Mouse (Mus musculus) CH12.LX (cell line): ENCODE results near the gene Pamr1. TPM values are rescaled to one million over a fixed set of nuclear protein-coding genes. Genes with fewer than 3 reads are reported as not detected.

Experiments
- DNase-seq: peaks from one replicate; pipeline ENCODE4 v3.0.0-alpha.2; 2013; ENCODE audit errors: extremely low read depth
- H3K27ac ChIP-seq: 2 replicates; pipeline ENCODE4 v1.5.1; 2012; ENCODE audit warnings: low read depth, mild to moderate bottlenecking, control low read depth, moderate library complexity; ENCODE audit not compliant: insufficient read depth
- H3K27me3 ChIP-seq: replicated peaks from 2 replicates; pipeline ENCODE3; 2012; ENCODE audit warnings: inconsistent platforms
- H3K36me3 ChIP-seq, 2 experiments: replicated peaks in 1 of 2; 2 replicates each; pipeline versions ENCODE3 to v1.6.1; 2012; ENCODE audit warnings: inconsistent platforms in 1 of 2, low read length in 1 of 2, mild to moderate bottlenecking in 1 of 2, mixed read lengths in 1 of 2, moderate library complexity in 1 of 2; ENCODE audit not compliant: control insufficient read depth in 1 of 2, insufficient read depth in 1 of 2
- H3K4me1 ChIP-seq, 2 experiments: 2 replicates each; pipeline ENCODE4 v1.6.1; 2012; ENCODE audit warnings: inconsistent platforms in 1 of 2, moderate library complexity in 1 of 2; ENCODE audit not compliant: insufficient read depth in 2 of 2, control insufficient read depth in 1 of 2
- H3K4me2 ChIP-seq: 2 replicates; pipeline ENCODE4 v1.6.1; 2012; ENCODE audit warnings: low read depth, mild to moderate bottlenecking, control low read depth; ENCODE audit not compliant: poor library complexity, insufficient read depth, severe bottlenecking
- H3K4me3 ChIP-seq, 3 experiments: fragments of 150-350 bp in 1 of 3; sonication (generic) in 1 of 3; replicated peaks in 1 of 3; 2 replicates each; pipeline versions ENCODE3 to v1.5.1; 2011 to 2012; ENCODE audit warnings: low read depth in 2 of 3, low read length in 2 of 3, mild to moderate bottlenecking in 2 of 3, moderate library complexity in 2 of 3, control low read depth in 1 of 3, improper control_type of control experiment in 1 of 3, inconsistent platforms in 1 of 3, mixed read lengths in 1 of 3; ENCODE audit not compliant: poor library complexity in 1 of 3
- H3K79me2 ChIP-seq: replicated peaks from 2 replicates; pipeline ENCODE4 v1.6.1; 2012; ENCODE audit warnings: mild to moderate bottlenecking, moderate library complexity; ENCODE audit not compliant: control insufficient read depth, poor library complexity, insufficient read depth, severe bottlenecking; ENCODE audit errors: extremely low read depth
- H3K9ac ChIP-seq: 2 replicates; pipeline ENCODE4 v1.6.1; 2012; ENCODE audit warnings: low read depth, mild to moderate bottlenecking, control low read depth, moderate library complexity; ENCODE audit not compliant: insufficient read depth
- H3K9me3 ChIP-seq: replicated peaks from 2 replicates; pipeline ENCODE3; 2012; ENCODE audit warnings: low read length, inconsistent platforms, mixed read lengths
- BHLHE40 ChIP-seq: IDR thresholded peaks from 2 replicates; pipeline ENCODE4 v1.6.1; 2011; ENCODE audit warnings: mild to moderate bottlenecking, low read depth, low read length, improper control_type of control experiment
- CHD1 ChIP-seq: IDR thresholded peaks from 2 replicates; pipeline ENCODE4 v1.6.1; 2012; ENCODE audit warnings: low read depth, low read length, improper control_type of control experiment, inconsistent platforms
- CHD2 ChIP-seq: IDR thresholded peaks from 2 replicates; pipeline ENCODE4 v1.6.1; 2011; ENCODE audit warnings: low read length, improper control_type of control experiment
- ELF1 ChIP-seq: IDR thresholded peaks from 2 replicates; pipeline ENCODE4 v1.6.1; 2014; ENCODE audit warnings: low read depth, mild to moderate bottlenecking, inconsistent platforms, low read length, improper control_type of control experiment
- EP300 ChIP-seq: IDR thresholded peaks from 2 replicates; pipeline ENCODE4 v1.6.1; 2011; ENCODE audit warnings: low read length, improper control_type of control experiment
- ETS1 ChIP-seq: conservative IDR thresholded peaks from 2 replicates; pipeline ENCODE4 v1.6.1; 2012; ENCODE audit warnings: low read depth, mild to moderate bottlenecking, inconsistent platforms, low read length, improper control_type of control experiment, moderate library complexity
- GABPA ChIP-seq: IDR thresholded peaks from 2 replicates; pipeline ENCODE4 v1.6.1; 2012; ENCODE audit warnings: low read depth, low read length, improper control_type of control experiment, inconsistent platforms; ENCODE audit not compliant: insufficient replicate concordance
- MAFK ChIP-seq: IDR thresholded peaks from 2 replicates; pipeline ENCODE4 v1.6.1; 2011; ENCODE audit warnings: low read length, improper control_type of control experiment; ENCODE audit not compliant: insufficient replicate concordance
- MAX ChIP-seq: IDR thresholded peaks from 2 replicates; pipeline ENCODE4 v1.6.1; 2011; ENCODE audit warnings: low read length, improper control_type of control experiment
- MEF2A ChIP-seq: IDR thresholded peaks from 2 replicates; pipeline ENCODE4 v1.6.1; 2014; ENCODE audit warnings: low read depth, mild to moderate bottlenecking, inconsistent platforms, low read length, improper control_type of control experiment, borderline replicate concordance
- NRF1 ChIP-seq: IDR thresholded peaks from 2 replicates; pipeline ENCODE4 v1.6.1; 2014; ENCODE audit warnings: low read depth, mild to moderate bottlenecking, inconsistent platforms, low read length, improper control_type of control experiment, moderate library complexity
- POLR2A ChIP-seq: IDR thresholded peaks from 2 replicates; pipeline ENCODE4 v1.6.1; 2011; ENCODE audit warnings: low read depth, mild to moderate bottlenecking, improper control_type of control experiment, low read length
- RAD21 ChIP-seq: IDR thresholded peaks from 2 replicates; pipeline ENCODE4 v1.6.1; 2011; ENCODE audit warnings: low read depth, mild to moderate bottlenecking, low read length, improper control_type of control experiment, moderate library complexity
- RCOR1 ChIP-seq: conservative IDR thresholded peaks from 2 replicates; pipeline ENCODE4 v1.6.1; 2012; ENCODE audit warnings: low read depth, mild to moderate bottlenecking, inconsistent platforms, low read length, improper control_type of control experiment
- SIN3A ChIP-seq: IDR thresholded peaks from 2 replicates; pipeline ENCODE4 v1.6.1; 2012; ENCODE audit warnings: low read length, improper control_type of control experiment, inconsistent platforms
- TCF12 ChIP-seq: IDR thresholded peaks from 2 replicates; pipeline ENCODE4 v1.6.1; 2014; ENCODE audit warnings: low read depth, mild to moderate bottlenecking, inconsistent platforms, low read length, improper control_type of control experiment
- UBTF ChIP-seq: IDR thresholded peaks from 2 replicates; pipeline ENCODE4 v1.6.1; 2012; ENCODE audit warnings: low read depth, mild to moderate bottlenecking, inconsistent platforms, low read length, improper control_type of control experiment, moderate library complexity
- USF1 ChIP-seq: IDR thresholded peaks from 2 replicates; pipeline ENCODE4 v1.6.1; 2014; ENCODE audit warnings: low read depth, mild to moderate bottlenecking, inconsistent platforms, low read length, improper control_type of control experiment
- USF2 ChIP-seq: conservative IDR thresholded peaks from 2 replicates; pipeline ENCODE4 v1.6.1; 2011; ENCODE audit warnings: low read depth, low read length, improper control_type of control experiment
- ZMIZ1 ChIP-seq: IDR thresholded peaks from 2 replicates; pipeline ENCODE4 v1.6.1; 2012; ENCODE audit warnings: low read depth, mild to moderate bottlenecking, inconsistent platforms, low read length, improper control_type of control experiment
- dilution Hi-C: fragments of 300-500 bp; cut with MboI; formaldehyde crosslinking; loops from 2 replicates; pipeline ENCODE4 v1.14.3; 2020; ENCODE audit warnings: low sequenced_read_pairs; ENCODE audit not compliant: extremely low pct_unique_long_range_greater_than_20kb, extremely low pct_ligation_motif_present
- in situ Hi-C: fragments of 300-500 bp; cut with MboI; formaldehyde crosslinking; loops from 3 replicates; pipeline ENCODE4 v1.14.3; 2019; ENCODE audit warnings: low sequenced_read_pairs, low pct_ligation_motif_present, low pct_unique_long_range_greater_than_20kb, mixed read lengths
- polyA plus RNA-seq: library from polyadenylated mRNA; unstranded; fragments of >175 nt; gene quantifications from 2 replicates; pipeline ENCODE4 v1.2.1, GENCODE M21; 2012; ENCODE audit warnings: low read depth; ENCODE audit not compliant: insufficient read length
- total RNA-seq, 2 experiments: library from RNA; depleted of rRNA; stranded (reverse); fragments of 300-350 nt in 1 of 2; fragments of >200 nt in 1 of 2; gene quantifications; 2 replicates each; pipeline ENCODE4 v1.2.3; 2012 to 2014

The Pamr1 gene
- total and polyA plus RNA-seq, 3 experiments, result 0.08 to 0.28 (median 0.24) TPM

DNA sequence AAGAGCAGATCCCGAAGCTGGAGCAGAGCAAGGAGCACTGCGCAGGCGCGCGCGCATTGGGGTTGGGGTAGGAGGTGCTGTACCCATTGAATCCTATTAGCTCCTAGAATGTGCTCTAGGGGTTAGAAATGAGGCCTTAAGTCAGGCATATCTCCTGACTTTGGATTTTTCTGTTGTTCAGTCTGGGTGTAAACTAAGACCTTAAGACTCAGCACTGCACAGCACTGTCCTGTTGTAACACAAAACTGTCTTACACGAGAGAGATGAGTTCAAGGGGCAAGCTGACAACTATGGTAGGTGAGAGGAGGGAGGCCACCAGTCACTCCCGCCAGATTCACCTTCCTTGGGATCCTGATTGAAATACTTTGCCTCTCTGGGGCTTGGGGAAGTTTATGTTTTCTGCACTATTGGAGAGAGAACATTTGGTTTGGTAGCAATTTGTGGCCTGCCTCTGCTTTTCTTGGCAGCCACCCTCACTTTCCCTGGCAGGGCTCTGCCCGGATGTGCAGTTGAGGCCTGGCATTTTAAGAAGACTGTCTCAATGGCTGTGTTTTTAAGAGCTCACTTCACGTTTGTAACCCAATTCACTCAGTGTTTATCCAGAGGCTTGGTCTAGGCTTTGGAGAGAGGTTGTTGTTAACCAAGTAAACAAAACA lies 99.2 kb downstream of the Pamr1 start:
- Histone ChIP-seq H3K27ac (no peak overlapping the region), H3K4me1 (0 out of 4 replicates have a peak, but pooled peaks cover 0 to 3% of the 10 kb centered on the region in 2 experiments), H3K79me2 (no peaks in the 10 kb centered on the region), H3K4me2 (no peak overlapping the region), H3K36me3 (no peaks in the 10 kb centered on the region), H3K9me3 (no peaks in the 10 kb centered on the region), H3K4me3 (no peak overlapping the region), H3K9ac (no peak overlapping the region), H3K27me3 (no peaks in the 10 kb centered on the region)
- dilution Hi-C loops (no loop called here), in situ Hi-C loops (no loop called here)
- no peak for DNase-seq
- TF ChIP-seq TCF12, result no peak
- TF ChIP-seq RAD21, result no peak
- TF ChIP-seq ETS1, result no peak
- no peak for TF ChIP-seq CHD1
- TF ChIP-seq EP300, result no peak
- TF ChIP-seq USF1, result no peak
- no peak for TF ChIP-seq GABPA
- no peak for TF ChIP-seq POLR2A
- no peak for TF ChIP-seq BHLHE40
- no peak for TF ChIP-seq UBTF
- TF ChIP-seq ELF1, result no peak
- no peak for TF ChIP-seq SIN3A
- TF ChIP-seq MEF2A, result no peak
- no peak for TF ChIP-seq USF2
- no peak for TF ChIP-seq MAX
- TF ChIP-seq RCOR1, result no peak
- no peak for TF ChIP-seq ZMIZ1
- TF ChIP-seq NRF1, result no peak

DNA sequence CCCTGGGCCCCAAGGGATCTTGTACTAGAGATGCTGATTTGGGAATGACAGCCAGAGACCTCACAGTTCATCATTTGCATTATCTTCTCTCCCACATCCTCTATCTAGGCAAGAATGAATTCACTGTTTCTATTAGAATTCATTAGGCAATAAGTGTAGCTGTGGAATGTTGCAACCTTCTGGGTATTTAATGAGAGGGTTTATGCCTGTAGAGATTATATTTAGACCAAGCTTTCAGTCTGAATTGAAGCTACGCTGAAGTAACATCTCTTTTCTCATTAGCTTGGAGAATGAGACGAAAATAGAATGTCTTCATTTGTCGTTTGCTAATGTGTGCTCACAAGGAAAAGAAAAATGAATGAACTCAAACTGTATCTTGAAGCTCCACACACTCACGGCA lies 100.5 kb downstream of the Pamr1 start:
- TF ChIP-seq MAFK, result no peak
- TF ChIP-seq ETS1, result no peak
- no peak for TF ChIP-seq CHD2
- TF ChIP-seq ELF1, result no peak
- TF ChIP-seq SIN3A, result no peak
- no peak for TF ChIP-seq BHLHE40
- DNase-seq, result no peak
- in situ Hi-C loops, result no loop called here

More for the DNA sequence above, 100.5 kb downstream of the Pamr1 start:
- Histone ChIP-seq H3K79me2 (no peaks in the 10 kb centered on the region), H3K9ac (no peak overlapping the region), H3K27ac (no peak overlapping the region), H3K9me3 (no peaks in the 10 kb centered on the region), H3K36me3 (no peaks in the 10 kb centered on the region), H3K4me1 (no peaks in the 10 kb centered on the region), H3K4me3 (no peak overlapping the region), H3K4me2 (no peak overlapping the region), H3K27me3 (no peaks in the 10 kb centered on the region)
- dilution Hi-C loops, result no loop called here
